Mouse (Mus musculus): Measurements from ENCODE around the gene Frmd4b.

Frmd4b gene

GRCm38 (mm10) chr6:97617266-97617743 is at the start of gene Frmd4b:
Frmd4b (minus strand) TSS chr6:97617541.
- in situ Hi-C loops (cut with MseI, MboI) = no loop called here

DNA sequence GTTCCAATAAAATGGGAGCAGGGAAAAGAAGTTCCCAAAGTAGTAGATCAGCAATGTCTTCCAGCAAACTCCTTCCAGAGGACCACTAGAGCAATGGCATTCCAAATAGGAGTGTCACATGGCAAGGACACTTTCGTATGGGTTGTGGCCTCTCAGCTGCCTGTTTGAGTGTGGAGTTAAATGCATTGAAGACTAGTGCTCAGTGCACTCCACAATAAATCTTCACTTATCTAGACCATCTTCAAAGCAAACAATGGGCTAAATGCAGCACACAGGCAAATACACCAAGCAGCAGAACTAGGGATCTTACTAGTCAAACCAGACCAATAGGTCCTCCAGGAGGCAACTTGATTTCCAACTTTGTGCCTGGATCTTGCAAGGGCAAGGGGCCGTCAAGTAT is 49.1 kb upstream of the Frmd4b start:
- in situ Hi-C loops (cut with MseI, MboI) = no loop called here

- in situ Hi-C loops (cut with MseI, MboI) = no loop called here
Observed at GRCm38 (mm10) chr6:97658921-97659320, 41.6 kb upstream of the Frmd4b start.

GRCm38 (mm10) chr6:97655986-97656385 is 38.6 kb upstream of the Frmd4b start:
- in situ Hi-C loops (cut with MseI, MboI) = no loop called here

- in situ Hi-C loops (cut with MseI, MboI) = no loop called here
Observed at GRCm38 (mm10) chr6:97647501-97647900, 30.2 kb upstream of the Frmd4b start.

- in situ Hi-C loops (cut with MseI, MboI) = no loop called here
Observed at GRCm38 (mm10) chr6:97623330-97623729, 6.0 kb upstream of the Frmd4b start.

GRCm38 (mm10) chr6:97622236-97622635 is 4.9 kb upstream of the Frmd4b start:
- in situ Hi-C loops (cut with MseI, MboI) = no loop called here

- in situ Hi-C loops (cut with MseI, MboI) = no loop called here
Observed at GRCm38 (mm10) chr6:97617774-97618173, 433 bp upstream of the Frmd4b start.

DNA sequence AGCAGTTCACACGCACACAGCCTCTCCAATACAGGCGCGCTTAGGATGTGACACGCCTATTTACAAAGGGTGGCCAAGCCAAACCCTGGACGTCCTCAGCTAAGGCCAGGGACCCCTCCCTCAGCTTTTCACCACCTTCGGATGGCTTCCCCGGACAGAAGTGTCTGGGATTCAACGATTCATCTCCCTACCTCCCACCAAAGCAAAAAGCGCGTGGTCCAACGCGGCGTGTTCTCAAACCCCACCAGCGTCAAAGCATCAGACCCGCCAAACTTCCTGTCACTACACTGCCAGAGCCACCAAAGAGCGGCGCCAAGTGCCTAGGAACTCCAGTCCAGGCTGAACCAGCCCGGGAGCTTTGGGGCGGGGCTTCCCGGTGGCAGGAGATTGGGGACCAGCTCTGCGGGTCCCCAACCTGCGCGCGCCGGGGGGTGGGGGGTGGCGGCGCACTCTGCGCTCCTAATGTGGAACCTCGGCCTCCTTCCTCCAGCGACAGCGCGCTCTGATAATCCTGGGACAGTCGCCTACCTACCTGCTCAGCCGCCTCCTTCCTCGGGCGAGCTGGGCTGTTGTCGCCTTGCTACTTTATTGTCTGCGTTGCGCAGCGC is 579 bp downstream of the Frmd4b start:
- in situ Hi-C loops (cut with MseI, MboI) = no loop called here

- in situ Hi-C loops (cut with MseI, MboI) = no loop called here
Observed at GRCm38 (mm10) chr6:97615901-97616461, 1.4 kb downstream of the Frmd4b start.

- in situ Hi-C loops (cut with MseI, MboI) = no loop called here
Observed at GRCm38 (mm10) chr6:97614179-97614578, 3.2 kb downstream of the Frmd4b start.

- in situ Hi-C loops (cut with MseI, MboI) = no loop called here
Observed at GRCm38 (mm10) chr6:97612861-97613260, 4.5 kb downstream of the Frmd4b start.

DNA sequence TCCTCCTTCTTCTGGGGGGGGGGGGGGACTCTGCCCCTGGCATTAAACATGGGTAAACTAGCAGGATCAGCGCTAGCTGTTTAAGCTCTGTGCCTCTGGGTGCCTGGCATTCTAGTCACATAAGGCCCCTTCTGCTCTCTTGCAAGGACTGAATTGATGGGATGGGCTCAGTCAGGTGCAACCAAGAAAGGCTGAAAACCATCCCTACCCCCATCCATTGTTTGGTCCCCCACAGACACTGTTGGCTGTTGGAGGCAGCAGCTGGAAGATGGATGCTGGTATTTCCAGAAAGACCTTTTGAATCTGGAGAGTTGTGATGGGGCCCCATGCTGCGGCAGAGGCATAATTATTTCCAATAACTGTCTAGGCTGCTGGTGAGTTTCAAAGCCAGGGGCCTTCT is 7.3 kb downstream of the Frmd4b start:
- in situ Hi-C loops (cut with MseI, MboI) = no loop called here

GRCm38 (mm10) chr6:97607646-97608045 is 9.7 kb downstream of the Frmd4b start:
- in situ Hi-C loops (cut with MseI, MboI) = no loop called here

- in situ Hi-C loops (cut with MseI, MboI) = no loop called here
Observed at GRCm38 (mm10) chr6:97595218-97595617, 22.1 kb downstream of the Frmd4b start.

DNA sequence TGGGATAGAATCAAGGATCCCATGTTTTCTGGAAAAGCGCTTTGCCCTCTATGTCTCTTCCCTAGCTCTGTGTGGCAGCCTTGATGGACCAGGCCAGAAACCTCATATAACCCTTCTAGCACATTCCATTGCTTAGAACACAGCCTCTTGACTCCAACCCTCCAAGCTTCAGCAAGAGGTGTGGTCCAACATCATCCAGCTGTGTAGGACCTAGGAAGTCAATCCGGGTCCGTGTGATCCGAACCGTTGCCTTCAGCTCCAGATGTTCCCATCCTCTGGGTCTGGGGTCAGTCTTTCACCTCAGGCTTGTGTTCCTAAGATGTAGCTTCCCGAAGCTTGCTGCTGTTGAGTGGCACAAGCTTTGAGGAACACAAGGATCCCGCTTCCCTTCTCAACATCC is 22.8 kb downstream of the Frmd4b start:
- in situ Hi-C loops (cut with MseI, MboI) = no loop called here

DNA sequence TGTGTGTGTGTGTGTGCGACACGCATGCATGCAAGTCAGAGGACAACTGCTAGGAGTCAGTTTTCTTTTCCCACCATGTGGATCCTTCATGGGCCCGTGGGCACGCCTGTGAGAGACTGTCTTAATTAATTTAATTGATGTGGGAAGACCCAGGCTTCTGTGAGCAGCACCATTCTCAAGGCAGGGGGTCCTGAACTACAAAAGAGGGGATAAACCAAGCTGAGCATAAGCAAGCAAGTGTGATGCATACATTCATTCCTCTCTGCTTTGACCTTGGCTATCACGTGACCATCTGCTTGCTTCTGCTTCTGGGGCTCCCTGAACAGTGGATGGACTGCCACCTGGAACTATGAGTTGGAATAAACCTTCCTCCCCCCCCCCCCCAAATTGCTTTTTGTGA is 27.1 kb downstream of the Frmd4b start:
- in situ Hi-C loops (cut with MseI, MboI) = no loop called here

DNA sequence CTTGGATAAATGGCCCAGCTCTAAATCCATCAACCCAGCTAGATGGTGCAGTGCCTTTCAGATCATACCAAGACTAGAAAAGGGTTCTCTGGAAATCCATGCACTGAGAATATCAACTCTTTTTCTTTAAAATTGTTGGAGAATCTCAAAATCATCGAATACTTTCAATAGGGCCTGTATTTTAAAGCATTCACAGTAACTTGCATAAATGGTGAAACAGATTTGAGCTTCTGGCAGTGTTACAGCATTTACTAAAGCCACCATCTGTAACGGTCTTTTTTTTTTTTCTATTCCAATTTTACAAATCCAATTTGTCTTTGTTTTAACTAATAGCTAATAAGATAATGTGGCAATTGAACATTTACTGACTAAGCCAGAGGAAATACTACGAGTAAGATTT is 27.8 kb downstream of the Frmd4b start:
- in situ Hi-C loops (cut with MseI, MboI) = no loop called here

- in situ Hi-C loops (cut with MseI, MboI) = no loop called here
Observed at GRCm38 (mm10) chr6:97589031-97589430, 28.3 kb downstream of the Frmd4b start.

- in situ Hi-C loops (cut with MseI, MboI) = no loop called here
Observed at GRCm38 (mm10) chr6:97586606-97587005, 30.7 kb downstream of the Frmd4b start.

GRCm38 (mm10) chr6:97586024-97586423 is 31.3 kb downstream of the Frmd4b start:
- in situ Hi-C loops (cut with MseI, MboI) = no loop called here

- in situ Hi-C loops (cut with MseI, MboI) = no loop called here
Observed at GRCm38 (mm10) chr6:97582748-97583147, 34.6 kb downstream of the Frmd4b start.

DNA sequence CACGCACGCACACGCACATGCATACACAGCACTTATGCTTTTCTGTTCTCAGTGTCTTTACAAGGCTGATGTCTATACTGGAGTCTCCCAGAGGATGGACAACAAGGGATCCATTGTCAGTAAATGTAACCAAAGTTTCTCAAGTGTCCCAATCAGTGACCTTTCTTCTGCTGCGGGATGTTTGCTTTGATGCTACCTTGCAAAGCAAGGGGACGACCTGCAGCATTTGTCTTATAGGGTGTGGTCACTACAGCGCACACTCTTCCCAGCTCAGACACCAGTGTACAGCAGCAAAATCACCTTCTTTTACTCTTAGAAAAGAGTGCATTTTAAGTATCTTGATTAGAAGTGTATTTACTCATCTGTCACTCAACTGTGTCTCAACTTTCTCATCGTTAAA is 35.4 kb downstream of the Frmd4b start:
- in situ Hi-C loops (cut with MseI, MboI) = no loop called here

Data from mouse trophoblast stem cell (cell line).